Mouse (Mus musculus): ENCODE measurements around the gene Zfp28. TPM values are rescaled to one million over a fixed set of nuclear protein-coding genes. Genes with fewer than 3 reads are reported as not detected.
A peak's percentile ranks its signal among the peaks of the same experiment; 100 is the strongest.
"Not testable (repeated sequence)": the region's sequence is repeated elsewhere in the genome, so short reads cannot be mapped to it uniquely, and the experiment has no call there.

Zfp28 gene
- total RNA-seq (2022), result 1 to 10 TPM; 4.2 to 9.0 (median 6.5) TPM

GRCm38 (mm10) chr7:6383044-6383455 is at the start of gene Zfp28:
Zfp28 (plus strand) TSS chr7:6383295.
- peak; percentile 92 for DNase-seq

- DNase-seq, result no peak
These were observed 43.2 kb upstream of the Zfp28 start for GRCm38 (mm10) chr7:6339865-6340264.

- peak; percentile 39 for DNase-seq
These were observed 39.5 kb upstream of the Zfp28 start, which contains the start of gene Gm3854 for GRCm38 (mm10) chr7:6343501-6344071. Gm3854 (plus strand) TSS chr7:6343759.

GRCm38 (mm10) chr7:6344124-6344523 is 39.0 kb upstream of the Zfp28 start:
- DNase-seq, result no peak

GRCm38 (mm10) chr7:6358121-6358520 is 25.0 kb upstream of the Zfp28 start:
- no peak for DNase-seq

GRCm38 (mm10) chr7:6358937-6359590 is 24.0 kb upstream of the Zfp28 start:
- no peak for DNase-seq

- DNase-seq, result no peak
These were observed 22.5 kb upstream of the Zfp28 start for GRCm38 (mm10) chr7:6360477-6361060.

GRCm38 (mm10) chr7:6361756-6362155 is 21.3 kb upstream of the Zfp28 start:
- no peak for DNase-seq

GRCm38 (mm10) chr7:6362268-6363046 is 20.6 kb upstream of the Zfp28 start:
- DNase-seq, result peak; percentile 100

- DNase-seq, result no peak
These were observed 20.0 kb upstream of the Zfp28 start, which contains the start of gene Zfp78 for GRCm38 (mm10) chr7:6363047-6363488. Zfp78 (plus strand) TSS chr7:6363280.

- DNase-seq, result no peak
These were observed 18.3 kb upstream of the Zfp28 start for GRCm38 (mm10) chr7:6364761-6365160.

GRCm38 (mm10) chr7:6367185-6367584 is 15.9 kb upstream of the Zfp28 start:
- no peak for DNase-seq

GRCm38 (mm10) chr7:6368146-6368545 is 14.9 kb upstream of the Zfp28 start:
- DNase-seq, result not testable (repeated sequence)

GRCm38 (mm10) chr7:6369460-6369859 is 13.6 kb upstream of the Zfp28 start:
- no peak for DNase-seq

- DNase-seq, result no peak
These were observed 10.1 kb upstream of the Zfp28 start for GRCm38 (mm10) chr7:6372993-6373392.

- no peak for DNase-seq
These were observed 4.7 kb upstream of the Zfp28 start for GRCm38 (mm10) chr7:6378441-6378840.

- DNase-seq, result no peak
These were observed 1.7 kb upstream of the Zfp28 start for GRCm38 (mm10) chr7:6381431-6381830.

- DNase-seq, result no peak
These were observed 916 bp downstream of the Zfp28 start for GRCm38 (mm10) chr7:6384011-6384410.

- no peak for DNase-seq
These were observed 3.9 kb downstream of the Zfp28 start for GRCm38 (mm10) chr7:6386995-6387394.

- DNase-seq, result no peak
These were observed 5.9 kb downstream of the Zfp28 start for GRCm38 (mm10) chr7:6388971-6389370.

GRCm38 (mm10) chr7:6389449-6389848 is 6.4 kb downstream of the Zfp28 start:
- no peak for DNase-seq

- peak; percentile 44 for DNase-seq
These were observed 15.2 kb downstream of the Zfp28 start, which contains the start of gene Smim17 for GRCm38 (mm10) chr7:6397996-6398975. Smim17 (plus strand) TSS chr7:6398715.

All from adrenal gland, adult 8-10 months (tissue).